Mouse (Mus musculus): ENCODE measurements around the gene Zfp367.

DNA sequence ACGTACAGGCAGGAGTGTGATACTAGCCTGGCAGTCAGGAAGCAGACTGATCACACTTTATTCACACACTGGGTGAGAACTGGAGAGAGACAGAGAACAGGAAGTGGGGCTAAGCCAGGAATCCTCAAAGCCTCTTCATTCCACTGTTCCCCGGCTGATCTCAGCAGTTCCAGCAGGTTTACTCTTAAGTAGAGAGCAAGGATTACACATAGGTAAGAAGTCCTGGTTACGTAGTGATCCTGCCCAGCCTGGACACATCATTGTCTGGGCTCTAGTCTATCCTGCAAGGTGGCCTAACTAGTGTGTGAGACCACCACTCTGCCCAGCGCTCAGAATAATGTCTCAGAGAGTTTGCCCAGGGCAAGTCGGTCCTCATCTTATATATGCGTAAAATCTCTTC lies 60.2 kb downstream of the Zfp367 start:
- TF ChIP-seq POLR2A (IDR thresholded peaks at IDR 0.05; ENCODE audit: borderline replicate concordance, low read depth, low read length) (no peak), CTCF (IDR thresholded peaks at IDR 0.05; ENCODE audit: low read depth, low read length) (no peak)
